Mouse (Mus musculus) WW6 (cell line): ENCODE measurements around the gene Helb.
"Not testable (repeated sequence)": the region's sequence is repeated elsewhere in the genome, so short reads cannot be mapped to it uniquely, and the experiment has no call there.

Source experiments
- DNase-seq: peaks from one replicate; pipeline ENCODE4 v3.0.0-alpha.2; 2013; ENCODE audit warnings: low read depth, low spot score

Gene Helb

GRCm38 (mm10) chr10:120112507-120113396 lies at the start of gene Helb:
Gene Helb (minus strand): TSS chr10:120112987.
- peak; percentile 92 for DNase-seq

GRCm38 (mm10) chr10:120160533-120160932 lies 47.7 kb upstream of the Helb start:
- DNase-seq: no peak

- DNase-seq: no peak
These were observed 41.1 kb upstream of the Helb start for GRCm38 (mm10) chr10:120153911-120154310.

- DNase-seq: no peak
These were observed 38.9 kb upstream of the Helb start for GRCm38 (mm10) chr10:120151672-120152071.

- DNase-seq: no peak
These were observed 28.2 kb upstream of the Helb start for GRCm38 (mm10) chr10:120140916-120141516.

GRCm38 (mm10) chr10:120140193-120140592 lies 27.4 kb upstream of the Helb start:
- no peak for DNase-seq

GRCm38 (mm10) chr10:120136020-120136562 lies 23.3 kb upstream of the Helb start:
- no peak for DNase-seq

GRCm38 (mm10) chr10:120133697-120134096 lies 20.9 kb upstream of the Helb start:
- DNase-seq: no peak

GRCm38 (mm10) chr10:120130621-120131020 lies 17.8 kb upstream of the Helb start:
- no peak for DNase-seq

- no peak for DNase-seq
These were observed 16.0 kb upstream of the Helb start for GRCm38 (mm10) chr10:120128601-120129277.

GRCm38 (mm10) chr10:120125465-120125857 lies 12.7 kb upstream of the Helb start:
- DNase-seq: no peak

GRCm38 (mm10) chr10:120124801-120125464 lies 12.1 kb upstream of the Helb start:
- no peak for DNase-seq

GRCm38 (mm10) chr10:120123721-120124120 lies 10.9 kb upstream of the Helb start:
- no peak for DNase-seq

- no peak for DNase-seq
These were observed 2.5 kb upstream of the Helb start for GRCm38 (mm10) chr10:120115249-120115648.

GRCm38 (mm10) chr10:120114493-120114892 lies 1.7 kb upstream of the Helb start:
- no peak for DNase-seq

GRCm38 (mm10) chr10:120113980-120114379 lies 1.2 kb upstream of the Helb start:
- no peak for DNase-seq

- not testable (repeated sequence) for DNase-seq
These were observed 695 bp upstream of the Helb start for GRCm38 (mm10) chr10:120113482-120113881.

- DNase-seq: no peak
These were observed 982 bp downstream of the Helb start for GRCm38 (mm10) chr10:120111691-120112319.

GRCm38 (mm10) chr10:120100806-120101205 lies 12.0 kb downstream of the Helb start:
- DNase-seq: no peak

- no peak for DNase-seq
These were observed 15.2 kb downstream of the Helb start for GRCm38 (mm10) chr10:120097564-120097963.

GRCm38 (mm10) chr10:120095716-120096115 lies 17.1 kb downstream of the Helb start:
- DNase-seq: no peak
